Mouse (Mus musculus) frontal cortex, postnatal 25 days (tissue): Measurements from ENCODE around the gene Trnp1.
"Not testable (repeated sequence)": the region's sequence is repeated elsewhere in the genome, so short reads cannot be mapped to it uniquely, and the experiment has no call there.

Source experiments
- DNase-seq, 2 experiments: peaks; one replicate each; pipeline ENCODE4 v3.0.0; 2022; ENCODE audit warnings: low spot score in 2 of 2

The Trnp1 gene

GRCm38 (mm10) chr4:133498160-133498724 is at the start of gene Trnp1:
TSS of gene Trnp1 (minus strand) at chr4:133498550.
- peak; percentile 67 to 72 for DNase-seq

- peak; percentile 84 to 93 for DNase-seq
Observed at GRCm38 (mm10) chr4:133545272-133546231, 47.2 kb upstream of the Trnp1 start, which contains the start of gene Nudc. TSS of gene Nudc (minus strand) at chr4:133545996.

GRCm38 (mm10) chr4:133536652-133537051 is 38.3 kb upstream of the Trnp1 start:
- DNase-seq = no peak

GRCm38 (mm10) chr4:133536081-133536480 is 37.7 kb upstream of the Trnp1 start:
- no peak for DNase-seq

- DNase-seq = no peak
Observed at GRCm38 (mm10) chr4:133532777-133533176, 34.4 kb upstream of the Trnp1 start.

GRCm38 (mm10) chr4:133527788-133528187 is 29.4 kb upstream of the Trnp1 start:
- DNase-seq = no peak

GRCm38 (mm10) chr4:133521502-133521901 is 23.2 kb upstream of the Trnp1 start:
- no peak for DNase-seq

- no peak for DNase-seq
Observed at GRCm38 (mm10) chr4:133519369-133519665, 21.0 kb upstream of the Trnp1 start.

GRCm38 (mm10) chr4:133518601-133519368 is 20.4 kb upstream of the Trnp1 start, which contains the start of gene Kdf1:
TSS of gene Kdf1 (plus strand) at chr4:133518963.
- DNase-seq = no peak

- DNase-seq = peak; percentile 54 to 73
Observed at GRCm38 (mm10) chr4:133512972-133513371, 14.6 kb upstream of the Trnp1 start.

GRCm38 (mm10) chr4:133512511-133512910 is 14.2 kb upstream of the Trnp1 start:
- not testable (repeated sequence) for DNase-seq

GRCm38 (mm10) chr4:133511050-133511449 is 12.7 kb upstream of the Trnp1 start:
- no peak for DNase-seq

- no peak for DNase-seq
Observed at GRCm38 (mm10) chr4:133508990-133509389, 10.6 kb upstream of the Trnp1 start.

- DNase-seq = no peak
Observed at GRCm38 (mm10) chr4:133506573-133506972, 8.2 kb upstream of the Trnp1 start.

GRCm38 (mm10) chr4:133504755-133505485 is 6.6 kb upstream of the Trnp1 start:
- no peak for DNase-seq

GRCm38 (mm10) chr4:133504300-133504699 is 6.0 kb upstream of the Trnp1 start:
- no peak for DNase-seq

GRCm38 (mm10) chr4:133501514-133501913 is 3.2 kb upstream of the Trnp1 start:
- no peak for DNase-seq

- DNase-seq = no peak
Observed at GRCm38 (mm10) chr4:133497461-133498159, 740 bp downstream of the Trnp1 start.

GRCm38 (mm10) chr4:133496738-133497445 is 1.5 kb downstream of the Trnp1 start:
- DNase-seq = no peak

- no peak for DNase-seq
Observed at GRCm38 (mm10) chr4:133495711-133496110, 2.6 kb downstream of the Trnp1 start.
